Mouse (Mus musculus): ENCODE measurements around the gene Gm17409.

Gene Gm17409

GRCm38 (mm10) chr2:58484284-58484965, 14.5 kb downstream of the Gm17409 start:
- no peak for DNase-seq (ENCODE audit: low read depth, low spot score)

GRCm38 (mm10) chr2:58485152-58485551, 15.2 kb downstream of the Gm17409 start:
- no peak for DNase-seq (ENCODE audit: low read depth, low spot score)

GRCm38 (mm10) chr2:58485683-58486082, 15.8 kb downstream of the Gm17409 start:
- DNase-seq (ENCODE audit: low read depth, low spot score), result no peak

GRCm38 (mm10) chr2:58486441-58487278, 16.7 kb downstream of the Gm17409 start:
- peak; percentile 29 for DNase-seq (ENCODE audit: low read depth, low spot score)

- DNase-seq (ENCODE audit: low read depth, low spot score), result no peak
Measured at GRCm38 (mm10) chr2:58487279-58487560, 17.3 kb downstream of the Gm17409 start.

GRCm38 (mm10) chr2:58488404-58488803, 18.5 kb downstream of the Gm17409 start:
- DNase-seq (ENCODE audit: low read depth, low spot score), result no peak

GRCm38 (mm10) chr2:58489275-58489674, 19.4 kb downstream of the Gm17409 start:
- no peak for DNase-seq (ENCODE audit: low read depth, low spot score)

- no peak for DNase-seq (ENCODE audit: low read depth, low spot score)
Measured at GRCm38 (mm10) chr2:58493685-58494635, 24.0 kb downstream of the Gm17409 start.

GRCm38 (mm10) chr2:58495271-58495670, 25.4 kb downstream of the Gm17409 start:
- DNase-seq (ENCODE audit: low read depth, low spot score), result no peak

- DNase-seq (ENCODE audit: low read depth, low spot score), result no peak
Measured at GRCm38 (mm10) chr2:58496647-58497410, 26.9 kb downstream of the Gm17409 start.

GRCm38 (mm10) chr2:58505306-58506090, 35.6 kb downstream of the Gm17409 start:
- no peak for DNase-seq (ENCODE audit: low read depth, low spot score)

GRCm38 (mm10) chr2:58510192-58510591, 40.3 kb downstream of the Gm17409 start:
- no peak for DNase-seq (ENCODE audit: low read depth, low spot score)

GRCm38 (mm10) chr2:58513212-58513611, 43.3 kb downstream of the Gm17409 start:
- DNase-seq (ENCODE audit: low read depth, low spot score), result no peak

- no peak for DNase-seq (ENCODE audit: low read depth, low spot score)
Measured at GRCm38 (mm10) chr2:58514489-58514888, 44.6 kb downstream of the Gm17409 start.

GRCm38 (mm10) chr2:58516000-58516399, 46.1 kb downstream of the Gm17409 start:
- DNase-seq (ENCODE audit: low read depth, low spot score), result peak; percentile 71

GRCm38 (mm10) chr2:58516920-58517319, 47.0 kb downstream of the Gm17409 start:
- no peak for DNase-seq (ENCODE audit: low read depth, low spot score)

GRCm38 (mm10) chr2:58518517-58518916, 48.6 kb downstream of the Gm17409 start:
- no peak for DNase-seq (ENCODE audit: low read depth, low spot score)
